Mouse (Mus musculus): ENCODE results near the gene Akap12. TPM values are rescaled to one million over a fixed set of nuclear protein-coding genes. Genes with fewer than 3 reads are reported as not detected.

Gene Akap12
- polyA plus RNA-seq, 1 experiment from 2014 or later = 47.5 TPM

GRCm38 (mm10) chr10:4390550-4390949 lies 124.4 kb downstream of the Akap12 start:
- WGBS = 77% methylated on average over 2 of the region's 2 CpGs
- no peak for ATAC-seq (ENCODE audit: low FRiP score)
- peaks cover 37% of the 10 kb centered on the region for H3K4me1 ChIP-seq
- H3K4me3 ChIP-seq (replicated peaks) = no peak overlapping the region
- H3K36me3 ChIP-seq (replicated peaks) = peaks cover 13% of the 10 kb centered on the region
- H3K27me3 ChIP-seq = no peaks in the 10 kb centered on the region
- no peak overlapping the region for H3K4me2 ChIP-seq
- H3K9me3 ChIP-seq = no peaks in the 10 kb centered on the region
- H3K9ac ChIP-seq = no peak overlapping the region
- H3K27ac ChIP-seq = no peak overlapping the region

- peaks cover 35% of the 10 kb centered on the region for H3K4me1 ChIP-seq
- no peak overlapping the region for H3K4me3 ChIP-seq (replicated peaks)
- H3K4me2 ChIP-seq = no peak overlapping the region
- 80% methylated on average over 5 of the region's 5 CpGs for WGBS
- no peak overlapping the region for H3K9ac ChIP-seq
- ATAC-seq (ENCODE audit: low FRiP score) = no peak
- H3K27ac ChIP-seq = no peak overlapping the region
- no peaks in the 10 kb centered on the region for H3K9me3 ChIP-seq
- H3K27me3 ChIP-seq = no peaks in the 10 kb centered on the region
- peaks cover 17% of the 10 kb centered on the region for H3K36me3 ChIP-seq (replicated peaks)
Observed at GRCm38 (mm10) chr10:4391076-4391475, 124.9 kb downstream of the Akap12 start.

DNA sequence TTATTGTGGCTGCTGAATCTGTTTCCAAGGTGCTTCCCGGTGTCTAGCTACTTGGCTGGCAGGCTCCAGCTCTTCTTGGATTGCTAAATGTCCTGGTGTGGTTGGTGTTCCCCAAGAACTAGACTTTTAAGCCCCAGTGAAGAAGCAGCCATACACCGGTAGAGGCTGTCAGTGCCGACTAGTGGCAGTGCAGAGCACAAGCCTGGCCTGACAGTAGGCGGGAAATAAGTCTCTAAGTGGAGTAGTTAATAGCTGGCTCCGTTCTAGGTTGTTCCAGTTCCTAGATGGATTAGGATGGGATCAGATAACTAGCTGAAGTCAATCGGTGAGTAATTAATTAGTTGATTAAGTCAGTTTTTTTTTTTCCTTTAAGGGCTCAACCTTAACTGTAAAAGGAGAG lies 125.7 kb downstream of the Akap12 start:
- WGBS = 70% methylated on average over 6 of the region's 6 CpGs
- no peak for ATAC-seq (ENCODE audit: low FRiP score)
- H3K9me3 ChIP-seq = no peaks in the 10 kb centered on the region
- H3K4me3 ChIP-seq (replicated peaks) = no peak overlapping the region
- no peaks in the 10 kb centered on the region for H3K27me3 ChIP-seq
- peaks cover 35% of the 10 kb centered on the region for H3K4me1 ChIP-seq
- H3K36me3 ChIP-seq (replicated peaks) = peaks cover 20% of the 10 kb centered on the region
- no peak overlapping the region for H3K4me2 ChIP-seq
- no peak overlapping the region for H3K9ac ChIP-seq
- no peak overlapping the region for H3K27ac ChIP-seq

DNA sequence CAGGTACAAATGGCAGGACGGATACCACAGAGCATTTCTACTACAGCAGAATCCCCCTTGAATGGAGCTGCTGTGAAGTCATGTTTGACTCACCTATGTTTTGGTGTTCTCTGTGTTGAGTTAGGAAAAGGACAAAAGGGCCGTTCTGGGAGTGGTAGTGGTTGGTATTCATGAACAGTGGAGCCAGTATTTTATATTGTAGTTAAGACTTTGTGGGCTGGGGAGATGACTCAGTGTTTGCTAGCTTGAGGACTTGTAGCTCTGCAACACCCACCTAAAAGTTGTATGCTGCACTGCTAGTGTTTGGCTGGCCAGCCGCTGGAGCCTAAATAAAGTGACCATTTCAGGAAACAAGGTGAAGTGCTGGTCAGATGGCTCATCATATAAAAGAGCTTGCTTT lies 129.1 kb downstream of the Akap12 start:
- Histone ChIP-seq H3K36me3 (replicated peaks) (peaks cover 27% of the 10 kb centered on the region), H3K27me3 (no peaks in the 10 kb centered on the region), H3K4me2 (no peak overlapping the region), H3K9ac (no peak overlapping the region), H3K4me1 (peaks cover 17% of the 10 kb centered on the region), H3K9me3 (no peaks in the 10 kb centered on the region), H3K4me3 (replicated peaks) (no peak overlapping the region), H3K27ac (no peak overlapping the region)
- 92% methylated on average over 3 of the region's 3 CpGs for WGBS
- no peak for ATAC-seq (ENCODE audit: low FRiP score)

DNA sequence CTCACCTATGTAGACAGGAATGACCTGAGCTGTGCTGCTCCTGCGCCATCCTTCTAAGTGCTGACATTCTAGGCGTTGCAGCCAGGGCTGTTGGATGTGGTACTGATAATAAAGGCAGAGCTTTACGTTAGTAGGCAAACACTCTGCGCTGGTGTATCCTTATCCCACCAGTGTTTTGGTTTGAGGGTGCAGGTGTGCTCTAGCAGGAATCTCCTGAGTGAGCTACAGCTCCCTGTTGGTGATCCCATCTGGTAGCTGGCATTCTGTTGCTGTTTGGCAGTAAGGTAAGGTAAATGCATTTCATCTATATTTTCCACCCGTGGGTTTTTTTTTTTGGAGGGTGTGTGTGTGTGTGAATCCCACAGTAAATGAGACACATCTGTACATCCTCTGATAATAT lies 131.9 kb downstream of the Akap12 start:
- no peaks in the 10 kb centered on the region for H3K27me3 ChIP-seq
- peaks cover 33% of the 10 kb centered on the region for H3K36me3 ChIP-seq (replicated peaks)
- 92% methylated on average over 5 of the region's 5 CpGs for WGBS
- H3K9me3 ChIP-seq = no peaks in the 10 kb centered on the region
- no peak overlapping the region for H3K4me2 ChIP-seq
- no peak overlapping the region for H3K9ac ChIP-seq
- H3K4me1 ChIP-seq = no peaks in the 10 kb centered on the region
- no peak for ATAC-seq (ENCODE audit: low FRiP score)
- no peak overlapping the region for H3K4me3 ChIP-seq (replicated peaks)
- H3K27ac ChIP-seq = no peak overlapping the region

- 61% methylated on average over 5 of the region's 5 CpGs for WGBS
- peak; percentile 67 for ATAC-seq (ENCODE audit: low FRiP score)
- H3K36me3 ChIP-seq (replicated peaks) = peaks cover 44% of the 10 kb centered on the region
Observed at GRCm38 (mm10) chr10:4404895-4405491, 138.8 kb downstream of the Akap12 start.

DNA sequence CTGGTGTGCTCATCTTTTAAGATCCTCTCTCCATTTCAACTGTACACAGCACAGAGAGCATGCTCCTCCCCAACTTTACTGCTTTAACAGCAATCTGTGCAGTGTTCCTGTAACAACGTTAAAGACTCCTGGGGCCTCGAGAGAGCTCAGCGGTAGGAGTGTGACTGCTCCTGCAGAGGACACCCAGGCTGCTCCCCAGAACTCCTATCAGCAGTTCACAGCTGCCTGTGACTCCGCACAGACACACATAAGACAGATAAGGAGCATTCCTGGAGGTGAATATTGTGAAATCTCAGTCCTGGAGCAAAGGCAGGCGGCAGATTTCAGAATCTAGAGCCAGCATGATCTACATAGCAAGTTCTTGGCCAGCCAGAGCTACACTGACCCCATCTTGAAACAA lies 139.3 kb downstream of the Akap12 start:
- Histone ChIP-seq H3K4me2 (no peak overlapping the region), H3K27me3 (no peaks in the 10 kb centered on the region), H3K4me3 (replicated peaks) (no peak overlapping the region), H3K9me3 (no peaks in the 10 kb centered on the region), H3K27ac (no peak overlapping the region), H3K4me1 (no peaks in the 10 kb centered on the region), H3K9ac (no peak overlapping the region), H3K36me3 (replicated peaks) (peaks cover 48% of the 10 kb centered on the region)
- no peak for ATAC-seq (ENCODE audit: low FRiP score)
- WGBS = 94% methylated on average over 5 of the region's 5 CpGs

More at GRCm38 (mm10) chr10:4404895-4405491, 138.8 kb downstream of the Akap12 start:
- Histone ChIP-seq H3K4me3 (replicated peaks) (no peak overlapping the region), H3K27ac (no peak overlapping the region), H3K27me3 (no peaks in the 10 kb centered on the region), H3K9me3 (no peaks in the 10 kb centered on the region), H3K9ac (no peak overlapping the region), H3K4me1 (no peaks in the 10 kb centered on the region), H3K4me2 (no peak overlapping the region)

DNA sequence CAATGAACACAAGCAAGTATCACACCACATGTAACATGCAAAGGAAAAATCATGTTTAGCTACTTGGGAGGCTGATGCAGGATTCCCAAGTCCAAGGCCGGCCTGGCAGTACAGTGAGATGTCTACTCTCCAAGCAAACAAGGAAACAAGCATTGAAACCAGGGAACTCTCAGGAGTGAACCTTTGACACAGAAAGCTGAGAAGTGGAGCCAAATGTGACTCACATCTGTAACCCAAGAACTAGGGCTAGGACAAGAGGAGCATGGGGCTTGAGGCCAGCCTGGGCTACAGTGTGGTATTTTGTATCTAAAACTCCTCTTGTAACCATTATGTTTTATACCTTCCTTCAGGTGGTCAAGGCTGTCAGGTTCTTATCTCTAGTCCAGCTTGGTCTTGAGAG lies 141.0 kb downstream of the Akap12 start:
- H3K4me2 ChIP-seq = no peak overlapping the region
- 100% methylated on average over 1 of the region's 1 CpGs for WGBS
- H3K4me1 ChIP-seq = no peaks in the 10 kb centered on the region
- no peak overlapping the region for H3K4me3 ChIP-seq (replicated peaks)
- no peaks in the 10 kb centered on the region for H3K9me3 ChIP-seq
- no peak for ATAC-seq (ENCODE audit: low FRiP score)
- no peak overlapping the region for H3K27ac ChIP-seq
- no peaks in the 10 kb centered on the region for H3K27me3 ChIP-seq
- no peak overlapping the region for H3K9ac ChIP-seq
- peaks cover 52% of the 10 kb centered on the region for H3K36me3 ChIP-seq (replicated peaks)

Other genes with a start within 250 kb of the Akap12 start
- gene Zbtb2, start 121.7 kb downstream of the Akap12 start, polyA plus RNA-seq (2016; fragmentation: Nextera tagmentation; extraction: Ambion mirVana) = 21.2 and 22.2 TPM in 2 replicates
- 48.7 and 53.3 TPM in 2 replicates for gene Rmnd1, start 166.0 kb downstream of the Akap12 start, polyA plus RNA-seq (2016; fragmentation: Nextera tagmentation; extraction: Ambion mirVana)
- gene Armt1, start 166.1 kb downstream of the Akap12 start, polyA plus RNA-seq (2016; fragmentation: Nextera tagmentation; extraction: Ambion mirVana) = 23.1 and 24.3 TPM in 2 replicates
- gene Ccdc170, start 216.1 kb downstream of the Akap12 start, polyA plus RNA-seq (2016; fragmentation: Nextera tagmentation; extraction: Ambion mirVana) = 0.10 TPM in 1 of 2 replicates, not detected in the other